7 mouse cellular contexts compared by ENCODE assay signal in genomic region chr3:115642001-115642845, GRCm38 (mm10).
A peak's percentile ranks its signal among the peaks of the same experiment; 100 is the strongest.
DNase-seq lines count a peak whose midpoint lies in the region; ATAC-seq and TF ChIP-seq lines count a peak whose summit lies in the region.

No protein-coding gene starts in this region.

- no peaks in the 10 kb centered on the region for H3K36me3 ChIP-seq in G1E (replicated peaks)
- H3K36me3 ChIP-seq in forebrain, embryonic 16.5 days (ENCODE audit: control insufficient read depth, insufficient read depth), result no peaks in the 10 kb centered on the region
- no peaks in the 10 kb centered on the region for H3K36me3 ChIP-seq in intestine, embryonic 14.5 days (ENCODE audit: control insufficient read depth, insufficient read depth, low read length)
- H3K36me3 ChIP-seq in neural tube, embryonic 15.5 days, result no peaks in the 10 kb centered on the region

- DNase-seq in G1E (ENCODE audit: low spot score), result peak; percentile 13
- peak; percentile 12 to 15 for DNase-seq in adrenal gland, postnatal 36 days
- peak; percentile 81 for DNase-seq in intestine, embryonic 14.5 days (ENCODE audit: low spot score)
- peak; percentile 10 for DNase-seq in lung, adult 2 months
- DNase-seq in thymus, postnatal 4 days, result peak; percentile 65

- peak; percentile 23; the same call in 1 of the 2 replicates for TF ChIP-seq POLR2A in lung, adult 2 months (IDR thresholded peaks at IDR 0.05; ENCODE audit: borderline replicate concordance, extremely low read depth, low read depth, low read length)

- peak; percentile 30; the same call in 1 of the 2 replicates for ATAC-seq in G1E (ENCODE audit: extremely low read depth, insufficient number of reproducible peaks, low FRiP score, poor library complexity, severe bottlenecking)
- peak; percentile 89 for ATAC-seq in forebrain, embryonic 16.5 days
- peak; percentile 68 for ATAC-seq in intestine, embryonic 14.5 days (replicated peaks; ENCODE audit: low FRiP score, low TSS enrichment, low read depth)
- peak; percentile 86 for ATAC-seq in neural tube, embryonic 15.5 days (ENCODE audit: low FRiP score)

- WGBS in forebrain, embryonic 16.5 days, result 2% methylated on average over 26 of the region's 26 CpGs
- WGBS in intestine, embryonic 14.5 days, result 3% methylated on average over 26 of the region's 26 CpGs
- WGBS in lung, adult 2 months, result 3% methylated on average over 26 of the region's 26 CpGs
- 5% methylated on average over 26 of the region's 26 CpGs for WGBS in neural tube, embryonic 15.5 days

- H3K27me3 ChIP-seq in G1E (ENCODE audit: insufficient read depth, low read length), result 0 out of 2 replicates have a peak, but pooled peaks cover 5% of the 10 kb centered on the region
- H3K27me3 ChIP-seq in forebrain, embryonic 16.5 days (replicated peaks; ENCODE audit: control insufficient read depth, insufficient read depth, low read length), result no peaks in the 10 kb centered on the region
- H3K27me3 ChIP-seq in intestine, embryonic 14.5 days (replicated peaks; ENCODE audit: control insufficient read depth, insufficient read depth, low read length), result no peaks in the 10 kb centered on the region
- no peaks in the 10 kb centered on the region for H3K27me3 ChIP-seq in neural tube, embryonic 15.5 days (replicated peaks)

- TF ChIP-seq CTCF in G1E (IDR thresholded peaks at IDR 0.05; ENCODE audit: low read depth, low read length), result no peak
- no peak for TF ChIP-seq CTCF in lung, adult 2 months (IDR thresholded peaks at IDR 0.05; ENCODE audit: insufficient read depth, low read length)

- peaks cover 48% of the 10 kb centered on the region for H3K4me1 ChIP-seq in G1E (ENCODE audit: insufficient read depth, low read depth, low read length)
- no peaks in the 10 kb centered on the region; the same call in 1 of the 2 replicates for H3K4me1 ChIP-seq in forebrain, embryonic 16.5 days (replicated peaks; ENCODE audit: control insufficient read depth, insufficient read depth, low read length)
- H3K4me1 ChIP-seq in intestine, embryonic 14.5 days (replicated peaks; ENCODE audit: control insufficient read depth, insufficient read depth, low read length), result peaks cover 7% of the 10 kb centered on the region; the same call in 1 of the 2 replicates
- peaks cover 2% of the 10 kb centered on the region; the same call in 1 of the 2 replicates for H3K4me1 ChIP-seq in lung, adult 2 months (ENCODE audit: control insufficient read depth, insufficient read depth, low read length)
- H3K4me1 ChIP-seq in neural tube, embryonic 15.5 days, result peaks cover 11% of the 10 kb centered on the region

- peak overlapping the region; percentile 59 for H3K4me2 ChIP-seq in forebrain, embryonic 16.5 days (ENCODE audit: low read length)
- H3K4me2 ChIP-seq in intestine, embryonic 14.5 days (ENCODE audit: low read length), result peak overlapping the region; percentile 56
- peak overlapping the region; percentile 66 for H3K4me2 ChIP-seq in neural tube, embryonic 15.5 days

- H3K9me3 ChIP-seq in G1E (replicated peaks), result no peaks in the 10 kb centered on the region
- no peaks in the 10 kb centered on the region for H3K9me3 ChIP-seq in forebrain, embryonic 16.5 days (ENCODE audit: control insufficient read depth, low read length)
- H3K9me3 ChIP-seq in intestine, embryonic 14.5 days (ENCODE audit: control insufficient read depth, low read length), result no peaks in the 10 kb centered on the region
- no peaks in the 10 kb centered on the region for H3K9me3 ChIP-seq in neural tube, embryonic 15.5 days (replicated peaks)

- no peak overlapping the region for H3K27ac ChIP-seq in forebrain, embryonic 16.5 days (ENCODE audit: low read length)
- H3K27ac ChIP-seq in intestine, embryonic 14.5 days (ENCODE audit: low read depth), result peak overlapping the region; percentile 28
- H3K27ac ChIP-seq in neural tube, embryonic 15.5 days (replicated peaks), result peak overlapping the region; percentile 75

- H3K4me3 ChIP-seq in G1E (ENCODE audit: low read depth, low read length), result peak overlapping the region; percentile 64; the same call in 1 of the 2 replicates
- peak overlapping the region; percentile 58 for H3K4me3 ChIP-seq in forebrain, embryonic 16.5 days (replicated peaks; ENCODE audit: low read length)
- peak overlapping the region; percentile 42 for H3K4me3 ChIP-seq in intestine, embryonic 14.5 days (ENCODE audit: low read depth, low read length)
- H3K4me3 ChIP-seq in lung, adult 2 months (replicated peaks; ENCODE audit: extremely low read depth, low read depth, low read length), result peak overlapping the region; percentile 55
- peak overlapping the region; percentile 46 for H3K4me3 ChIP-seq in neural tube, embryonic 15.5 days (replicated peaks)

- peak overlapping the region; percentile 62 for H3K9ac ChIP-seq in forebrain, embryonic 16.5 days (replicated peaks; ENCODE audit: low read depth, low read length)
- H3K9ac ChIP-seq in intestine, embryonic 14.5 days (ENCODE audit: low read length), result peak overlapping the region; percentile 42
- H3K9ac ChIP-seq in neural tube, embryonic 15.5 days (replicated peaks), result peak overlapping the region; percentile 43

Comparison
In these comparisons a context has a peak if more than half of its experiments do, and no peak if none do; other contexts are left out.
1. ATAC-seq: peak in every context shown above with its lines; median percentile 89 in forebrain, embryonic 16.5 days; 86 in neural tube, embryonic 15.5 days; 68 in intestine, embryonic 14.5 days; 30 in G1E.
2. DNase-seq: peak in every context shown above with its lines; median percentile 81 in intestine, embryonic 14.5 days; 65 in thymus, postnatal 4 days; 14 in adrenal gland, postnatal 36 days; 13 in G1E; 10 in lung, adult 2 months.